Mouse (Mus musculus) G1E (cell line): ENCODE data around the gene Wdr54. TPM values are rescaled to one million over a fixed set of nuclear protein-coding genes. Genes with fewer than 3 reads are reported as not detected.
A peak's percentile ranks its signal among the peaks of the same experiment; 100 is the strongest.

Source experiments
- ATAC-seq: 2 replicates; pipeline ENCODE4 v1.8.0; 2016; ENCODE audit warnings: mild to moderate bottlenecking; ENCODE audit not compliant: insufficient number of reproducible peaks, poor library complexity, low FRiP score, severe bottlenecking; ENCODE audit errors: extremely low read depth
- DNase-seq: peaks from one replicate; pipeline ENCODE4 v3.0.0; 2012; ENCODE audit warnings: low spot score
- H3K27me3 ChIP-seq: 2 replicates; pipeline ENCODE4 v1.6.1; 2012; ENCODE audit warnings: mild to moderate bottlenecking, low read length, inconsistent platforms; ENCODE audit not compliant: insufficient read depth
- H3K36me3 ChIP-seq: replicated peaks from 2 replicates; pipeline ENCODE3; 2012; ENCODE audit warnings: mild to moderate bottlenecking, inconsistent platforms
- H3K4me1 ChIP-seq: 2 replicates; pipeline ENCODE4 v1.6.1; 2012; ENCODE audit warnings: low read depth, low read length, inconsistent platforms, mixed read lengths; ENCODE audit not compliant: insufficient read depth
- H3K4me3 ChIP-seq: 2 replicates; pipeline ENCODE4 v1.5.1; 2012; ENCODE audit warnings: low read depth, mild to moderate bottlenecking, inconsistent platforms, low read length, moderate library complexity, mixed read lengths
- H3K9me3 ChIP-seq: replicated peaks from 2 replicates; pipeline ENCODE4 v1.6.1; 2012; ENCODE audit warnings: inconsistent platforms
- CTCF ChIP-seq: IDR thresholded peaks from 2 replicates; pipeline ENCODE4 v1.5.1; 2012; ENCODE audit warnings: low read depth, low read length, inconsistent platforms, mixed read lengths
- GATA1 ChIP-seq: IDR thresholded peaks from 2 replicates; pipeline ENCODE4 v1.6.1; 2012; ENCODE audit warnings: borderline replicate concordance, low read length, inconsistent platforms, mixed read lengths
- GATA2 ChIP-seq: IDR thresholded peaks from 2 replicates; pipeline ENCODE4 v1.6.1; 2012; ENCODE audit warnings: low read depth, low read length, inconsistent platforms, borderline replicate concordance
- POLR2AphosphoS5 ChIP-seq: IDR thresholded peaks from 2 replicates; pipeline ENCODE4 v1.6.1; 2012; ENCODE audit warnings: low read depth, low read length, inconsistent platforms; ENCODE audit not compliant: insufficient replicate concordance
- TAL1 ChIP-seq: conservative IDR thresholded peaks from 2 replicates; pipeline ENCODE4 v1.6.1; 2012; ENCODE audit warnings: low read depth, low read length, inconsistent platforms, mixed read lengths
- polyA plus RNA-seq: library from polyadenylated mRNA; stranded (reverse); fragments of >175 nt; gene quantifications from 2 replicates; pipeline ENCODE4 v1.2.3, GENCODE M21; 2012
- total RNA-seq, 2 experiments: library from RNA; stranded (forward) in 1 of 2; stranded (reverse) in 1 of 2; fragments of 200-1000 nt in 1 of 2; fragments of >200 nt in 1 of 2; fragmentation: Nextera tagmentation in 1 of 2; gene quantifications; 2 replicates each; pipeline ENCODE4 v1.2.3; 2014 to 2017

Gene Wdr54
- not detected in 2 replicates for total RNA-seq (2014; fragmentation: Nextera tagmentation)
- total RNA-seq (2017) = 0.27 TPM in 1 of 2 replicates, not detected in the other
- polyA plus RNA-seq = not detected in 2 replicates

DNA sequence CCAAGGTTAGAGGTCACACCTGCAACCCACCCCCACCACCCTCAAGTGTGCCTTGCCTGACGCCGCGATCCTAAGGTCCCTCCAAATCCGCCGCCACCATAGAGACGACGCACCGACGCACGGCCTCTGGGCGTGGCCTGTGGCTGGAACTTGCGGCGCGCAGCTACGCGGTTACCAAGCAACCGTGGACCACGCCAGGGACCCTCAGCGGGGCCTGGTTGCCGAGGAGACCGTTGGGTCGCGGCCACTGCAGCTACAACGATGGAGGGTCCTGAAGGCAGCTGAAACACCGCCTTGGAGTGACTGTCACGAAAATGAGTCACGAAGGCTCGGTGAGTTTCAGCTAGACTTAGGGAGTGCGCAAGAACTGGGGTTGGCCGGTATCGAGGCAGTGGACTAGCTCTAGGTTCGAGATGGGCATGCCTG is at the start of gene Wdr54, which contains the start of gene 1700003E16Rik:
Wdr54 (minus strand) TSS at position 139 of the 426 bp plus-strand sequence.
1700003E16Rik (plus strand) TSS at position 146 of the 426 bp plus-strand sequence.
- H3K36me3 ChIP-seq = no peaks in the 10 kb centered on the region
- no peak for DNase-seq
- peaks cover 60% of the 10 kb centered on the region for H3K27me3 ChIP-seq
- peaks cover 24% of the 10 kb centered on the region for H3K4me1 ChIP-seq
- TF ChIP-seq GATA2 (no peak), CTCF (no peak), GATA1 (no peak), POLR2AphosphoS5 (no peak), TAL1 (no peak)
- H3K4me3 ChIP-seq = peak within 1 kb of the TSS; percentile 36; the same call in 1 of the 2 replicates
- H3K9me3 ChIP-seq = no peaks in the 10 kb centered on the region
- ATAC-seq = no peak

DNA sequence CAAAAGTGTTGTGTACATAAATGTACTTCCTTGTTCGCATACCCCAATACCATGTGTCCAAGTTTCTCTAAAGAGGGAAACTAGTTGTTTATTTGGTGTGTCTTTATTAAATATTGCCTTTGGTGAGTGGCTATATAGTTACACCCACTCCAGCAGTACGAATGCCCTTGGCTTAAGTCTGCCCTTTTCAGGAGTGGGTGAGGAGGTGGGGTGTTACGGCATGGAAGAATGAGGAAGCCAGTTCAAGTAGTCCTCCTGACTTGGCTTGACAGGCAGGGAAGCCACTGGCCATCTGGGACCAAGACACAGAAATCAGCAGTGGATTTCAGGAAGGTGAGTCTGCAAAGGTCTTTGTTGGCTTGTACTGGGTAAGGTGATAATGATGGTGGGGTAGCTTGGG is 49.7 kb upstream of the Wdr54 start:
- Histone ChIP-seq H3K27me3 (peaks cover 33% of the 10 kb centered on the region), H3K9me3 (no peaks in the 10 kb centered on the region), H3K36me3 (peaks cover 2% of the 10 kb centered on the region), H3K4me3 (no peak overlapping the region), H3K4me1 (no peaks in the 10 kb centered on the region; the same call in 1 of the 2 replicates)
- TF ChIP-seq POLR2AphosphoS5 (no peak), CTCF (no peak), GATA2 (no peak), GATA1 (no peak), TAL1 (no peak)
- DNase-seq (no peak), ATAC-seq (no peak)

DNA sequence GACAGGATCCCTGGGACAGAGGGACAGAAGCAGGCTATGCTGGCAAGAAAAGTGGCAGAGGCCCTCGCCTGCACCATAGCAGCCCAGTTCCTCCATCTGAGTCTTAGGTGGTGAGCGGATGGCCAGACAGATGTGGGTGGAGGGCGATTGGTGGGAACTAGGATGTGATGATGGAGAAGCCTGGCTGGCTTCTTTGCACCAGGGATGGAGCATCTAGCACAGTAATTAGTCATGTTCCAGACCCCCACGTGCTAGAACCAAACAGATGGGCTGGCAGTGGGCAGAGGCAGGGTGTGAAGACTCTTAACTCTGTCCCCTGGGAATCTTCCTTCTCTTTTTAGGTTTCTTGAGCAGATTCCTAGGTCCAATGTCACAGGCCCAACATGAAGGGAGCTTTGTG is 47.1 kb upstream of the Wdr54 start:
- no peak overlapping the region for H3K4me3 ChIP-seq
- H3K9me3 ChIP-seq = no peaks in the 10 kb centered on the region
- DNase-seq (no peak), ATAC-seq (no peak)
- H3K27me3 ChIP-seq = peaks cover 23% of the 10 kb centered on the region
- no peaks in the 10 kb centered on the region; the same call in 1 of the 2 replicates for H3K4me1 ChIP-seq
- no peak for TF ChIP-seq GATA1
- TF ChIP-seq CTCF = no peak
- no peak for TF ChIP-seq GATA2
- TF ChIP-seq TAL1 = no peak
- TF ChIP-seq POLR2AphosphoS5 = no peak
- peaks cover 25% of the 10 kb centered on the region for H3K36me3 ChIP-seq

DNA sequence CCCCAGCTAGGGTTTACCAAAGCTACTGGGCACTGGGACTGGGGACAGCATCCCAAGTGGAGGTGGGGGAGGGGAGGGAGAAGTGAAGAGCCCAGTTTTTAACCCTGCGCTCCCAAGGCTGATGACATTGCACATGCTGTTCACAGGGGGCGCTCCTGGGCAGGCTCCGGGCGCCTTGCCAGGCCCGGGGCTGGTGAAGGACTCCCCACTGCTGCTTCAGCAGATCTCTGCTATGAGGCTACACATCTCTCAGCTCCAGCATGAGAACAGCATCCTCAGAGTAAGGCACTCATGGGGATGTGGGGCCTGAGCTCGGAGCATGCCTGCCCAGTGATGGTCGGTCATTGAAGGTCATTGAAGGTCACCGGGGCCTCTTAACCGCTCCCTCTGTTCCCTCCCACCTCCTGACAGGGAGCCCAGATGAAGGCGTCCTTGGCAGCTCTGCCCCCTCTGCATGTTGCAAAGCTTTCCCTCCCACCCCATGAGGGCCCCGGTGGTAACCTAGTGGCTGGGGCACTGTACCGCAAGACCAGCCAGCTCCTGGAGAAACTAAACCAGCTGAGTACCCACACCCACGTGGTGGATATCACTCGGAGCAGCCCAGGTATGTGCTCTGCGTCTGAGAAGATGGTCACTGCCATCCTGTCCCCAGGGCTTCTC is 41.3 kb upstream of the Wdr54 start:
- no peaks in the 10 kb centered on the region for H3K27me3 ChIP-seq
- ATAC-seq (no peak), DNase-seq (no peak)
- no peak for TF ChIP-seq TAL1
- TF ChIP-seq GATA1 = no peak
- TF ChIP-seq GATA2 = no peak
- TF ChIP-seq POLR2AphosphoS5 = no peak
- TF ChIP-seq CTCF = no peak
- peaks cover 83% of the 10 kb centered on the region for H3K36me3 ChIP-seq
- H3K9me3 ChIP-seq = no peaks in the 10 kb centered on the region
- H3K4me1 ChIP-seq = no peaks in the 10 kb centered on the region
- H3K4me3 ChIP-seq = no peak overlapping the region

DNA sequence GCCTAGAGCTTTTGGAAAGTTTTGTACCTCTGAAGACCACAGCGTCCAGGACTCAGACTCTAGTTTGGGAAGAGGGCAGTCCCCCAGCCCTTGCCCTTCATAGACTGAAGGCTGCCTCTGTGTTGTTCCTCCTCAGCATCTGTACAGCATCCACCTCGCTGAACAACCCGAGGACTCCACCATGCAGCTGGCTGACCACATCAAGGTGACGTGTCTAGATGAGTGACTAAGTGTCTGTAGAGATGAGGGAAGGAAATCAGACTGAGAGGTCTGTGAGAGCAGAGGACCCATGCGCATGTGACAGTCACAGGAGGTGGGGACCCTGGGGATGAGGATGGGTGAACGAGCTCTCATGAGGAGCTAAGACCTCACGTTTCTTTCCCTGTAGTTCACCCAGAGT is 37.4 kb upstream of the Wdr54 start:
- TF ChIP-seq GATA1 (no peak), TAL1 (no peak), POLR2AphosphoS5 (no peak), GATA2 (no peak), CTCF (no peak)
- Histone ChIP-seq H3K9me3 (no peaks in the 10 kb centered on the region), H3K27me3 (no peaks in the 10 kb centered on the region), H3K4me1 (no peaks in the 10 kb centered on the region; the same call in 1 of the 2 replicates), H3K36me3 (peaks cover 100% of the 10 kb centered on the region), H3K4me3 (no peak overlapping the region)
- DNase-seq (no peak), ATAC-seq (no peak)

DNA sequence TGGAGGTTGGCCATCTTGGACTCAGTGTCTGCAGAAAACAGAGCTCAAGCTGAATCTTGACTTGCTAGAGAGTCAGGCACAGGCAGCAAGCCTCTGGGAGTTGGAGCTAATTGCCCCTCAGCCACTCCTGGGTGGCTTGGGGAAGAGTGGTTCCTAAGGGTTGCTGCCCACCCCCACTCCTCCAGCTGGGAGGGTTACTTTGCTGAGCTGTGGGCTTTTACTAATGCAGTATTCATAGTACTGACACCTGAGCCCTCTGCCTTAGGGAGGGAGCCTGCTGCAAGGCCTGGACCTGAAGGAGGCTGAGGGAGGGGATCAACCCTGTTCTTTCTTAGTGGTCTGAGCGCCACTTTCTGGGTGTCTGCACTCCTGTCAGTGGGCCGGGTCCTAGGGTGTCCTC is 30.7 kb upstream of the Wdr54 start:
- Histone ChIP-seq H3K27me3 (no peaks in the 10 kb centered on the region), H3K36me3 (peaks cover 100% of the 10 kb centered on the region), H3K4me1 (peaks cover 7% of the 10 kb centered on the region; the same call in 1 of the 2 replicates), H3K9me3 (no peaks in the 10 kb centered on the region), H3K4me3 (no peak overlapping the region)
- DNase-seq = no peak
- TF ChIP-seq CTCF (no peak), GATA2 (no peak), GATA1 (no peak), POLR2AphosphoS5 (no peak), TAL1 (no peak)
- ATAC-seq = no peak
